Comparison of ENCODE assay signal across 15 mouse cellular contexts in genomic region chr6:96270436-96270835, GRCm38 (mm10).
"Had no signal": no experiment of that assay in that cellular context is flagged by ENCODE, and none has a peak within 500 bp of the region (broad histone marks: within the 10 kb centered on the region; RNA-seq: fewer than 3 reads in every experiment).

No protein-coding gene starts in this region.

- H3K4me1 ChIP-seq: neural tube, embryonic 15.5 days; stomach, embryonic 15.5 days had no signal

- H3K9me3 ChIP-seq: neural tube, embryonic 15.5 days; stomach, embryonic 15.5 days had no signal

- DNase-seq: retina, postnatal 1 day; right cerebral cortex, adult 18-20 months; right cerebral cortex, postnatal 14 days; right cerebral cortex, postnatal 25 days; right cerebral cortex, postnatal 4 days; spleen, adult 18-20 months; thymus, adult 18-20 months; thymus, adult 2 months; thymus, postnatal 14 days; thymus, postnatal 25 days; thymus, postnatal 36 days; thymus, postnatal 4 days had no signal

- H3K9ac ChIP-seq: neural tube, embryonic 15.5 days; stomach, embryonic 15.5 days had no signal

- H3K4me2 ChIP-seq: neural tube, embryonic 15.5 days; stomach, embryonic 15.5 days had no signal

- H3K4me3 ChIP-seq: neural tube, embryonic 15.5 days; stomach, embryonic 15.5 days had no signal

- H3K27ac ChIP-seq: neural tube, embryonic 15.5 days; stomach, embryonic 15.5 days; stomach, postnatal 0 days had no signal

- H3K27me3 ChIP-seq: neural tube, embryonic 15.5 days; stomach, embryonic 15.5 days had no signal

- H3K36me3 ChIP-seq: neural tube, embryonic 15.5 days; stomach, embryonic 15.5 days had no signal
